Mouse (Mus musculus): ENCODE measurements around the gene Ssbp3. TPM values are rescaled to one million over a fixed set of nuclear protein-coding genes. Genes with fewer than 3 reads are reported as not detected.

The Ssbp3 gene
- polyA plus RNA-seq, 1 experiment from 2014 or later, result 167 TPM

DNA sequence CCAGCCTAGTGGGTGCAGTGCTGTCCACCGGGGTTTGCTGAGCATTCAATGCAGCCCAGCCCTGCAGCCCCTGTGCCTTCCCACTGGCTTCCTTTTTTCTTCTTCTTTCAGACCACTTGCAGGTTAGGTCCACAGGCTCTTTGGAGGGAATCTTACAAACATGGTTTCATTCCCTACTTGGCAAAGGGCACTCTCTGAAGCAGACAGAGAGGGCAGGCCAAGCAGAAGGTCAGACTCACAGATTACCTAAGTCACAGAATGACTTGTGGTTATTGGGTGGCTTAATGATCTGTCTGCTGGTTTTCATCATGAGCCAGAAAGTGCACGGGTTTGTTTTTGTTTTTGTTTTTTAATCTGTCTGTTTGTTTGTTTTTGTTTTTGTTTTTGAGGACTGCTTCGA lies 93.8 kb downstream of the Ssbp3 start:
- Histone ChIP-seq H3K4me2 (ENCODE audit: low read length) (no peak overlapping the region), H3K36me3 (ENCODE audit: control insufficient read depth, insufficient read depth) (no peaks in the 10 kb centered on the region), H3K4me3 (replicated peaks; ENCODE audit: low read length) (no peak overlapping the region), H3K9me3 (ENCODE audit: control insufficient read depth, low read length) (no peaks in the 10 kb centered on the region), H3K27me3 (replicated peaks; ENCODE audit: control insufficient read depth, insufficient read depth, low read length) (no peaks in the 10 kb centered on the region), H3K27ac (ENCODE audit: low read length) (no peak overlapping the region), H3K4me1 (replicated peaks; ENCODE audit: control insufficient read depth, insufficient read depth, low read length) (peaks cover 23% of the 10 kb centered on the region), H3K9ac (replicated peaks; ENCODE audit: low read depth, low read length) (no peak overlapping the region)
- WGBS, result 83% methylated on average over 3 of the region's 3 CpGs
- ATAC-seq, result no peak

- H3K27ac ChIP-seq (ENCODE audit: low read length), result no peak overlapping the region
- 84% methylated on average over 5 of the region's 5 CpGs for WGBS
- no peaks in the 10 kb centered on the region for H3K9me3 ChIP-seq (ENCODE audit: control insufficient read depth, low read length)
- no peak for ATAC-seq
- H3K9ac ChIP-seq (replicated peaks; ENCODE audit: low read depth, low read length), result no peak overlapping the region
- H3K27me3 ChIP-seq (replicated peaks; ENCODE audit: control insufficient read depth, insufficient read depth, low read length), result no peaks in the 10 kb centered on the region
- no peaks in the 10 kb centered on the region for H3K36me3 ChIP-seq (ENCODE audit: control insufficient read depth, insufficient read depth)
- H3K4me2 ChIP-seq (ENCODE audit: low read length), result no peak overlapping the region
- no peak overlapping the region for H3K4me3 ChIP-seq (replicated peaks; ENCODE audit: low read length)
- H3K4me1 ChIP-seq (replicated peaks; ENCODE audit: control insufficient read depth, insufficient read depth, low read length), result peaks cover 23% of the 10 kb centered on the region
These were observed 94.7 kb downstream of the Ssbp3 start for GRCm38 (mm10) chr4:107005166-107005565.

DNA sequence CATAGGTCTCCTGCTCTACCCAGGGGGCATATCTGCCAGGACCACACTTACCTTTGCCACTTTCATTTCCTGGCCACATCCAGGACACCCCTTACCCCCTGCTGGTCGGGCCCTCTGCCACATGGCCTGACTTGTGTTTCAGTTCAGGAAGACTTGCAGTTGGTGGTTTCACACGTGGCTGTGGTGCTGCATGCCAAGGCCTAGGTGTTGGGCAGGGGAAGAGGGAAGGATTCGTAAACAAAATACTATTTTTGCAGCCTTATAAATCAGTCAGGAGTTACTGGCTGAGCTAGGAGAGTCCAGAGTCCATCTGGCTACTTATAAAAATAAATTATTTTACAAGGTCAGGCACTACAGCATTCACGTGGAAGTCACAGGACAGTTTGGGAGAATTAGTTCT lies 95.7 kb downstream of the Ssbp3 start:
- H3K27ac ChIP-seq (ENCODE audit: low read length), result no peak overlapping the region
- no peaks in the 10 kb centered on the region for H3K9me3 ChIP-seq (ENCODE audit: control insufficient read depth, low read length)
- no peak overlapping the region for H3K4me2 ChIP-seq (ENCODE audit: low read length)
- ATAC-seq, result no peak
- no peaks in the 10 kb centered on the region for H3K36me3 ChIP-seq (ENCODE audit: control insufficient read depth, insufficient read depth)
- H3K27me3 ChIP-seq (replicated peaks; ENCODE audit: control insufficient read depth, insufficient read depth, low read length), result no peaks in the 10 kb centered on the region
- H3K4me3 ChIP-seq (replicated peaks; ENCODE audit: low read length), result no peak overlapping the region
- H3K9ac ChIP-seq (replicated peaks; ENCODE audit: low read depth, low read length), result no peak overlapping the region
- peaks cover 19% of the 10 kb centered on the region for H3K4me1 ChIP-seq (replicated peaks; ENCODE audit: control insufficient read depth, insufficient read depth, low read length)
- WGBS, result 81% methylated on average over 4 of the region's 4 CpGs

DNA sequence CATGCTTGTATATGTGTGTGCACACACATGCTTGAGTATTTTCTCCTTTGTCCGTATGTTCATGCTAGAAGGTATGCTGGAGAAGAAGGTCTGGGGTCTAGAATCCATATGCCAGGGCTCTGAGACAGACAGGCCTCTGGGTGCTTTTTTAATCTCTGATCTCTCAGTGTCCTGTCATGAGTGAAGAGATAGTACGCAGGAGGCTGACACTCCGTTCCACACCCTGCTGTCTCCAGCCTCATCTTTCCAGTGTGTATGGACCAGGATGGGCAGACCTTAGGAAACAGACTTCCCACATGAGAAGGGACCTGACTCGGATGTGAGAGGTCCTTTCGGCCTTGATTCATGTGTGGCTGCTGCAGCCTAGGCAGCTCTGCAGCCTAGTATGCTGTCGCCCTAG lies 96.3 kb downstream of the Ssbp3 start:
- no peaks in the 10 kb centered on the region for H3K9me3 ChIP-seq (ENCODE audit: control insufficient read depth, low read length)
- H3K9ac ChIP-seq (replicated peaks; ENCODE audit: low read depth, low read length), result no peak overlapping the region
- H3K27ac ChIP-seq (ENCODE audit: low read length), result no peak overlapping the region
- no peak overlapping the region for H3K4me3 ChIP-seq (replicated peaks; ENCODE audit: low read length)
- no peaks in the 10 kb centered on the region for H3K27me3 ChIP-seq (replicated peaks; ENCODE audit: control insufficient read depth, insufficient read depth, low read length)
- no peak overlapping the region for H3K4me2 ChIP-seq (ENCODE audit: low read length)
- no peaks in the 10 kb centered on the region for H3K36me3 ChIP-seq (ENCODE audit: control insufficient read depth, insufficient read depth)
- peaks cover 13% of the 10 kb centered on the region for H3K4me1 ChIP-seq (replicated peaks; ENCODE audit: control insufficient read depth, insufficient read depth, low read length)
- 90% methylated on average over 6 of the region's 6 CpGs for WGBS
- ATAC-seq, result no peak

GRCm38 (mm10) chr4:107007359-107007758 lies 96.9 kb downstream of the Ssbp3 start:
- no peaks in the 10 kb centered on the region for H3K9me3 ChIP-seq (ENCODE audit: control insufficient read depth, low read length)
- no peaks in the 10 kb centered on the region for H3K36me3 ChIP-seq (ENCODE audit: control insufficient read depth, insufficient read depth)
- H3K4me1 ChIP-seq (replicated peaks; ENCODE audit: control insufficient read depth, insufficient read depth, low read length), result peaks cover 7% of the 10 kb centered on the region
- ATAC-seq, result no peak
- no peak overlapping the region for H3K27ac ChIP-seq (ENCODE audit: low read length)
- H3K9ac ChIP-seq (replicated peaks; ENCODE audit: low read depth, low read length), result no peak overlapping the region
- 92% methylated on average over 8 of the region's 8 CpGs for WGBS
- no peak overlapping the region for H3K4me2 ChIP-seq (ENCODE audit: low read length)
- H3K4me3 ChIP-seq (replicated peaks; ENCODE audit: low read length), result no peak overlapping the region
- no peaks in the 10 kb centered on the region for H3K27me3 ChIP-seq (replicated peaks; ENCODE audit: control insufficient read depth, insufficient read depth, low read length)

DNA sequence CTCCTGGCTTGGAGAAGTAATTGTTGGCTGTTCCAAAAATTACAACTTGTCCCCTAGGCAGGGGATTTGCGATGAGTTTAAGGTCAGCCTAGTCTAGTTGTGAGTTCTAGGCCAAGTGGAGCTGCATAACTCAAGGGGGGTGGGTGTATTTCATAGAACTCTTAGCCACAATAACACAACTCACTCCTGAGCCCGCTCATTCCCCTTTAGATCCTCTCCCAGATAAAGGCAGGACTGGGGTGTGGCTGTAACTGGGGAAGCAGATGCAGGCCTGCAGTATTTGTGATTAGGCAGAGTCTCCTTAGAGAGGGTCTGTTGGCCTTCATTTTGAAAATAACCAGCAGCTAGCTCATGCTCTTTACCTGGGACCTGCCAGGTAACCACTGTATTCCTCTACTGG lies 97.7 kb downstream of the Ssbp3 start:
- H3K4me2 ChIP-seq (ENCODE audit: low read length), result no peak overlapping the region
- H3K4me3 ChIP-seq (replicated peaks; ENCODE audit: low read length), result no peak overlapping the region
- H3K27me3 ChIP-seq (replicated peaks; ENCODE audit: control insufficient read depth, insufficient read depth, low read length), result no peaks in the 10 kb centered on the region
- H3K9me3 ChIP-seq (ENCODE audit: control insufficient read depth, low read length), result no peaks in the 10 kb centered on the region
- 94% methylated on average over 2 of the region's 2 CpGs for WGBS
- no peaks in the 10 kb centered on the region for H3K4me1 ChIP-seq (replicated peaks; ENCODE audit: control insufficient read depth, insufficient read depth, low read length)
- H3K36me3 ChIP-seq (ENCODE audit: control insufficient read depth, insufficient read depth), result no peaks in the 10 kb centered on the region
- no peak for ATAC-seq
- H3K27ac ChIP-seq (ENCODE audit: low read length), result no peak overlapping the region
- no peak overlapping the region for H3K9ac ChIP-seq (replicated peaks; ENCODE audit: low read depth, low read length)

- no peak overlapping the region for H3K4me2 ChIP-seq (ENCODE audit: low read length)
- no peaks in the 10 kb centered on the region for H3K4me1 ChIP-seq (replicated peaks; ENCODE audit: control insufficient read depth, insufficient read depth, low read length)
- ATAC-seq, result no peak
- H3K27me3 ChIP-seq (replicated peaks; ENCODE audit: control insufficient read depth, insufficient read depth, low read length), result no peaks in the 10 kb centered on the region
- H3K36me3 ChIP-seq (ENCODE audit: control insufficient read depth, insufficient read depth), result no peaks in the 10 kb centered on the region
- H3K4me3 ChIP-seq (replicated peaks; ENCODE audit: low read length), result no peak overlapping the region
- no peaks in the 10 kb centered on the region for H3K9me3 ChIP-seq (ENCODE audit: control insufficient read depth, low read length)
- H3K9ac ChIP-seq (replicated peaks; ENCODE audit: low read depth, low read length), result no peak overlapping the region
- WGBS, result 82% methylated on average over 7 of the region's 7 CpGs
- no peak overlapping the region for H3K27ac ChIP-seq (ENCODE audit: low read length)
These were observed 99.0 kb downstream of the Ssbp3 start for GRCm38 (mm10) chr4:107009548-107009947.

DNA sequence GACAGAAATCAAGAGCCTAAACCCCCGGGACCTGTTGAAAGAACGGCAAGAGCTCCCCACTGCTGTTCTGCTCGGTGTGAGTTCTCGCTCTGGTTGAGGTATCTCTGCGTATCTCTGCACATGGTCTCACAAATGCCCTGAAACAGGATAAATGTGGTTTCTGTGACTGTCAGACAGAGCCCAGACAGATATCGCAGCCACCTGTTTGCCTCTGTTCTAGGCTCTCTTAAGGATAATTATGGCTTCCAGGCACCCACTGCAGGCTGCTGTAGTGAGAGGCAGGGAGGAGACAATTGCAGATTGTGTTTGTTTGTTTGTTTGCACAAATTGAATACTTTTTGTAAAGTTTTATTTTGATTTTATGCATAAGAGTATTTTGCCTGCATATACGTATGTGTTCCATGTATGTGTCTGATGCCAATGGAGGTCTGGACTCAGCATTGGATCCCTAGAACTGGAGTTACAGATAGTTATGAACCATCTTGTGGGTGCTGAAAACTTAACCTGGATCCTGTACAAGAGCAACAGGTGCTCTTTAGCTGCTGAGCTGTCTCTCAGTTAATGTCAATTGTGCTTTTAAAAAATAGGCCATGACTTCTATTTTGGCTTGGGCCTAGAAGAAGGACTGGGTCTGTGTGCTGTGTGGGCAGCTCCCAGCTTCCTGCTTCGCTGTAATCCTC lies 101.0 kb downstream of the Ssbp3 start:
- Histone ChIP-seq H3K4me2 (ENCODE audit: low read length) (no peak overlapping the region), H3K9me3 (ENCODE audit: control insufficient read depth, low read length) (no peaks in the 10 kb centered on the region), H3K27ac (ENCODE audit: low read length) (no peak overlapping the region), H3K36me3 (ENCODE audit: control insufficient read depth, insufficient read depth) (no peaks in the 10 kb centered on the region), H3K9ac (replicated peaks; ENCODE audit: low read depth, low read length) (no peak overlapping the region), H3K27me3 (replicated peaks; ENCODE audit: control insufficient read depth, insufficient read depth, low read length) (no peaks in the 10 kb centered on the region), H3K4me1 (replicated peaks; ENCODE audit: control insufficient read depth, insufficient read depth, low read length) (peaks cover 10% of the 10 kb centered on the region), H3K4me3 (replicated peaks; ENCODE audit: low read length) (no peak overlapping the region)
- 86% methylated on average over 8 of the region's 8 CpGs for WGBS
- ATAC-seq, result no peak

GRCm38 (mm10) chr4:107012005-107012478 lies 101.5 kb downstream of the Ssbp3 start:
- Histone ChIP-seq H3K36me3 (ENCODE audit: control insufficient read depth, insufficient read depth) (no peaks in the 10 kb centered on the region), H3K27me3 (replicated peaks; ENCODE audit: control insufficient read depth, insufficient read depth, low read length) (no peaks in the 10 kb centered on the region), H3K9me3 (ENCODE audit: control insufficient read depth, low read length) (no peaks in the 10 kb centered on the region), H3K4me1 (replicated peaks; ENCODE audit: control insufficient read depth, insufficient read depth, low read length) (peaks cover 14% of the 10 kb centered on the region), H3K9ac (replicated peaks; ENCODE audit: low read depth, low read length) (no peak overlapping the region), H3K4me2 (ENCODE audit: low read length) (no peak overlapping the region), H3K4me3 (replicated peaks; ENCODE audit: low read length) (no peak overlapping the region), H3K27ac (ENCODE audit: low read length) (no peak overlapping the region)
- ATAC-seq, result no peak
- WGBS, result 72% methylated on average over 13 of the region's 13 CpGs

- H3K9me3 ChIP-seq (ENCODE audit: control insufficient read depth, low read length), result no peaks in the 10 kb centered on the region
- 94% methylated on average over 3 of the region's 3 CpGs for WGBS
- no peaks in the 10 kb centered on the region for H3K27me3 ChIP-seq (replicated peaks; ENCODE audit: control insufficient read depth, insufficient read depth, low read length)
- peaks cover 16% of the 10 kb centered on the region for H3K4me1 ChIP-seq (replicated peaks; ENCODE audit: control insufficient read depth, insufficient read depth, low read length)
- H3K4me3 ChIP-seq (replicated peaks; ENCODE audit: low read length), result no peak overlapping the region
- H3K36me3 ChIP-seq (ENCODE audit: control insufficient read depth, insufficient read depth), result no peaks in the 10 kb centered on the region
- H3K4me2 ChIP-seq (ENCODE audit: low read length), result no peak overlapping the region
- H3K27ac ChIP-seq (ENCODE audit: low read length), result no peak overlapping the region
- ATAC-seq, result no peak
- no peak overlapping the region for H3K9ac ChIP-seq (replicated peaks; ENCODE audit: low read depth, low read length)
These were observed 102.1 kb downstream of the Ssbp3 start for GRCm38 (mm10) chr4:107012574-107012973.
